Mouse (Mus musculus) bone marrow, adult 2 months (tissue): ENCODE measurements at regions not wholly inside any gene's neighbourhood (a gene's known extent, or its start where the extent isn't known, plus 50 kb on each side); places are given as distances from the start of the nearest gene placed in this dataset.

Experiments used
- CTCF ChIP-seq: fragments of 200-500 bp; IDR thresholded peaks from 2 replicates; pipeline ENCODE4 v1.5.1; 2011; ENCODE audit warnings: low read length, control low read depth; ENCODE audit not compliant: control insufficient read depth, insufficient read depth
- POLR2A ChIP-seq: fragments of 200-500 bp; IDR thresholded peaks from 2 replicates; pipeline ENCODE4 v1.6.1; 2011; ENCODE audit warnings: low read depth, mild to moderate bottlenecking, control low read depth, low read length, borderline replicate concordance; ENCODE audit not compliant: control insufficient read depth

- no peak for TF ChIP-seq POLR2A
- TF ChIP-seq CTCF = no peak
These were observed 231.3 kb upstream of the Nrip1 start for GRCm38 (mm10) chr16:76604914-76605313.
